Mouse (Mus musculus): ENCODE data around the gene Olfr73. TPM values are rescaled to one million over a fixed set of nuclear protein-coding genes. Genes with fewer than 3 reads are reported as not detected.
"Not testable (repeated sequence)": the region's sequence is repeated elsewhere in the genome, so short reads cannot be mapped to it uniquely, and the experiment has no call there.

The Olfr73 gene
- polyA plus RNA-seq (2015; fragmentation: Nextera tagmentation; extraction: Ambion mirVana) = not detected in 2 replicates

DNA sequence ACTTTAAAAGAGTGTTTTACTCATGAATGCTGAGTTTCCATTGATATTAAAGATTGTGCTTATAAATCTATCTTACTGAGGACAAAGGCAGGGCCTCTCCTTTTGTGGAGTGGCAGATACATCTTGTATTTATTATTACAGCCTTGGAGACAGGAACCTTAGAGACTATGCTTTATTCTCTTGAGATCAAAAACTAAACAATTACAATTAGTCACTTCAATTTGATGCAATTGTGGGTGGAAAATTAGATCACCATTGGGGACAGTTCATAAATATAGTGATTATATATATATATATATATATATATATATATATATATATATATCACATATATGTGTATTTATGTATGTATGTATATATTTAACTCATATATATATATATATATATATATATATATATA, at the start of gene Olfr73:
Olfr73 (minus strand) TSS at position 101 of the 400 bp plus-strand sequence.
- Histone ChIP-seq H3K4me1 (replicated peaks) (no peaks in the 10 kb centered on the region), H3K4me2 (no peak within 1 kb of the TSS), H3K4me3 (no peak within 1 kb of the TSS), H3K27ac (replicated peaks) (no peak within 1 kb of the TSS), H3K27me3 (no peaks in the 10 kb centered on the region), H3K9me3 (no peaks in the 10 kb centered on the region), H3K9ac (no peak within 1 kb of the TSS), H3K36me3 (no peaks in the 10 kb centered on the region)
- ATAC-seq (ENCODE audit: low FRiP score, low read depth) = no peak

DNA sequence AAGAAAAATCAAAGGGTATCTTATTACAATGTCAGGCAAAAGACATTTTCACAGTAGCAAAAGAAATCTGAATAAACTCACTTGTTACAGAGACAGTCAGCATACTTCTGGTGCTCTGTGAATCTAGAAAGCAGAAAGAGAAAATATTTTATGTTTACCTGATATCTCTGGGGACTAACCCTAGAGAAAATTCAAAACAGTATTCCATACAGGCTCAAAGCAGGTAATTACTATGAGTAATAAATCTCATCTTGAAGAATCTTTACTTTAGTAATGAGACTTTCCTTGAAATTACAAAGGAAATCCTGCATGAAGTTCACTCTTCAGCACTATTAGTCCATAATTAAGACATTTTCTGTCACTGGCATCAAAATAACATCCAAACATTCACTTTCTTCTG, 34.2 kb upstream of the Olfr73 start, which contains the start of gene Olfr1163:
Olfr1163 (minus strand) TSS at position 101 of the 400 bp plus-strand sequence.
- ATAC-seq (ENCODE audit: low FRiP score, low read depth) = no peak
- no peaks in the 10 kb centered on the region for H3K4me1 ChIP-seq (replicated peaks)
- no peak within 1 kb of the TSS for H3K4me2 ChIP-seq
- no peaks in the 10 kb centered on the region for H3K27me3 ChIP-seq
- H3K27ac ChIP-seq (replicated peaks) = no peak within 1 kb of the TSS
- no peak within 1 kb of the TSS for H3K9ac ChIP-seq
- H3K9me3 ChIP-seq = no peaks in the 10 kb centered on the region
- no peaks in the 10 kb centered on the region for H3K36me3 ChIP-seq
- H3K4me3 ChIP-seq = no peak within 1 kb of the TSS

DNA sequence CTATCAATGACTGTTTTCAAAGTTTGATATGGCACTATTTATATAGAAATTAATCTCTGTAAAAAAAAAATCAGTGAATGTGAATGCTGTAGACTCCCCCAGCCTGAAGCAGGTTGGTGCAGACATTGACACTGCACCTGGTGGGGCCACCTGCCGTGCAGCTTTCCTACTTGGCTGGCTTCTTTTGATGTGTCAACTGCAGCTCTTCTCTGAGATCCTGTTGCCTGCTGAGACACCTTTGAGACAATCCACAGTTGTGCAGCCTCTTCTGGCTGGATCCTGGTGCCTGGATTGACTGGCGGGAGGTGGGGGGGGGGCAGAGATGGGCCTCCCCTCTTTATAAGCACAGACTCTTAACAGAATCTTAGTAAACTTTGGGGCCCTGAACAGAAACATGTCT, 26.1 kb upstream of the Olfr73 start:
- no peaks in the 10 kb centered on the region for H3K4me1 ChIP-seq (replicated peaks)
- H3K27ac ChIP-seq (replicated peaks) = no peak overlapping the region
- H3K27me3 ChIP-seq = no peaks in the 10 kb centered on the region
- H3K4me3 ChIP-seq = no peak overlapping the region
- H3K9ac ChIP-seq = no peak overlapping the region
- no peak overlapping the region for H3K4me2 ChIP-seq
- no peaks in the 10 kb centered on the region for H3K36me3 ChIP-seq
- no peak for ATAC-seq (ENCODE audit: low FRiP score, low read depth)
- WGBS = 76% methylated on average over 2 of the region's 2 CpGs
- no peaks in the 10 kb centered on the region for H3K9me3 ChIP-seq

GRCm38 (mm10) chr2:88051029-88051428, 13.5 kb upstream of the Olfr73 start, which contains the start of gene Olfr1162:
Gene Olfr1162, minus strand, starts transcription at chr2:88051129.
- no peaks in the 10 kb centered on the region for H3K9me3 ChIP-seq
- 82% methylated on average over 1 of the region's 1 CpGs for WGBS
- no peak within 1 kb of the TSS for H3K4me3 ChIP-seq
- H3K27ac ChIP-seq (replicated peaks) = no peak within 1 kb of the TSS
- no peaks in the 10 kb centered on the region for H3K36me3 ChIP-seq
- no peak within 1 kb of the TSS for H3K9ac ChIP-seq
- H3K4me1 ChIP-seq (replicated peaks) = no peaks in the 10 kb centered on the region
- H3K27me3 ChIP-seq = no peaks in the 10 kb centered on the region
- no peak within 1 kb of the TSS for H3K4me2 ChIP-seq
- no peak for ATAC-seq (ENCODE audit: low FRiP score, low read depth)

DNA sequence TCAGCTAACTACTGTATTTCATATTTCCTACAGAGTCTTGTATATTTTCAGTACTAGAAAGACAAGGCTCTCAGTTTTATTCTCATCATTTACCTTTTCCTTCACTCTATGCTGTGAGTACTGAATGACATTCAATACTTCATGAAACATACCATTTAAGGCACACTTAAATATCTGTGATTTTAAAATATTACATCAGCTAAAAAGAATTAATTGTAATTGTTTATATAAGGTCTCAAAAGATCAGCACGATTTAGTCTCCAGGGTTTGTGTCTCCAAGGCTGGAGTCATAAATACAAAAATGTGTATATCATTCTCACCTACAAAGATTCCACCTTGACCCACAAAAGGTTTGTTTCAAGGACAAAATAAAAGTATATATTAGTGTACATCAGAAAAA, 15.0 kb downstream of the Olfr73 start, which contains the start of gene Olfr1161:
Olfr1161 (plus strand) TSS at position 301 of the 400 bp plus-strand sequence.
- H3K27me3 ChIP-seq; ATAC-seq (ENCODE audit: low FRiP score, low read depth); H3K9me3 ChIP-seq; H3K9ac ChIP-seq; H3K36me3 ChIP-seq; H3K4me3 ChIP-seq; H3K4me1 ChIP-seq (replicated peaks); H3K4me2 ChIP-seq; H3K27ac ChIP-seq (replicated peaks): not testable (repeated sequence)
- WGBS = 89% methylated on average over 1 of the region's 1 CpGs

GRCm38 (mm10) chr2:88007515-88008318, 29.8 kb downstream of the Olfr73 start, which contains the start of gene Olfr1160:
Gene Olfr1160, minus strand, starts transcription at chr2:88008268.
- H3K36me3 ChIP-seq = no peaks in the 10 kb centered on the region
- no peak within 1 kb of the TSS for H3K4me2 ChIP-seq
- no peak within 1 kb of the TSS for H3K4me3 ChIP-seq
- no peak within 1 kb of the TSS for H3K27ac ChIP-seq (replicated peaks)
- H3K9ac ChIP-seq = no peak within 1 kb of the TSS
- ATAC-seq (ENCODE audit: low FRiP score, low read depth) = no peak
- H3K9me3 ChIP-seq = no peaks in the 10 kb centered on the region
- no peaks in the 10 kb centered on the region for H3K27me3 ChIP-seq
- no peaks in the 10 kb centered on the region for H3K4me1 ChIP-seq (replicated peaks)

DNA sequence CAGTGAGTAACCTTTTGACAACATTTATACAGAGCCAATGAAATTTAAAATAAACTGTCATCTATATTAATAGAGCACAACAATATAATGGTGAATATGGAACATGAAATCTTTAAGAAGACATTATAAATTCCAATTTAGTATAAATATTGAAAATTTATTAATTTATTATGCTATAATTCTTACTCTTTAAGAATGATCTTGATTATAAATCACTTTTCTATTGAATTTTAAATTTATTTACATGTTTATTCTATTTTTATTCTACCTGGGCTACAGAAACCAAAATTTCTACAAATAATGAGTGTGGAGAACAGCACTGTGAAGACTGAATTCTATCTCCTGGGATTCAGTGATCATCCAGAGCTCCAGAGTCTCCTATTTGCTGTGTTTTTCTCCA, 47.7 kb downstream of the Olfr73 start, which contains the start of gene Olfr1158:
Olfr1158 (plus strand) TSS at position 301 of the 400 bp plus-strand sequence.
- H3K27me3 ChIP-seq = no peaks in the 10 kb centered on the region
- H3K4me3 ChIP-seq = no peak within 1 kb of the TSS
- no peak for ATAC-seq (ENCODE audit: low FRiP score, low read depth)
- no peak within 1 kb of the TSS for H3K9ac ChIP-seq
- no peaks in the 10 kb centered on the region for H3K9me3 ChIP-seq
- H3K27ac ChIP-seq (replicated peaks) = no peak within 1 kb of the TSS
- no peaks in the 10 kb centered on the region for H3K4me1 ChIP-seq (replicated peaks)
- H3K36me3 ChIP-seq = no peaks in the 10 kb centered on the region
- H3K4me2 ChIP-seq = no peak within 1 kb of the TSS

Other genes with a start within 250 kb of the Olfr73 start
- gene Olfr1143, start 237.1 kb downstream of the Olfr73 start, polyA plus RNA-seq (2015; fragmentation: Nextera tagmentation; extraction: Ambion mirVana) = not detected in 2 replicates
- gene Olfr1145, start 227.9 kb downstream of the Olfr73 start, polyA plus RNA-seq (2015; fragmentation: Nextera tagmentation; extraction: Ambion mirVana) = not detected in 2 replicates
- not detected in 2 replicates for gene Olfr1148, start 207.2 kb downstream of the Olfr73 start, polyA plus RNA-seq (2015; fragmentation: Nextera tagmentation; extraction: Ambion mirVana)
- gene Olfr1150-ps1, start 193.7 kb downstream of the Olfr73 start, polyA plus RNA-seq (2015; fragmentation: Nextera tagmentation; extraction: Ambion mirVana) = not detected in 2 replicates
- gene Olfr1151, start 181.8 kb downstream of the Olfr73 start, polyA plus RNA-seq (2015; fragmentation: Nextera tagmentation; extraction: Ambion mirVana) = not detected in 2 replicates
- gene Olfr1152, start 171.2 kb downstream of the Olfr73 start, polyA plus RNA-seq (2015; fragmentation: Nextera tagmentation; extraction: Ambion mirVana) = not detected in 2 replicates
- gene Olfr1153, start 142.7 kb downstream of the Olfr73 start, polyA plus RNA-seq (2015; fragmentation: Nextera tagmentation; extraction: Ambion mirVana) = 0.09 TPM in 1 of 2 replicates, not detected in the other
- gene Olfr1154, start 132.5 kb downstream of the Olfr73 start, polyA plus RNA-seq (2015; fragmentation: Nextera tagmentation; extraction: Ambion mirVana) = not detected in 2 replicates
- gene Olfr1155, start 92.6 kb downstream of the Olfr73 start, polyA plus RNA-seq (2015; fragmentation: Nextera tagmentation; extraction: Ambion mirVana) = not detected in 2 replicates
- gene Olfr1156, start 84.6 kb downstream of the Olfr73 start, polyA plus RNA-seq (2015; fragmentation: Nextera tagmentation; extraction: Ambion mirVana) = not detected in 2 replicates
- gene Olfr1157, start 69.4 kb downstream of the Olfr73 start, polyA plus RNA-seq (2015; fragmentation: Nextera tagmentation; extraction: Ambion mirVana) = not detected in 2 replicates
- gene Olfr74, start 63.0 kb downstream of the Olfr73 start, polyA plus RNA-seq (2015; fragmentation: Nextera tagmentation; extraction: Ambion mirVana) = not detected in 2 replicates
- not detected in 2 replicates for gene Olfr1158, start 47.6 kb downstream of the Olfr73 start, polyA plus RNA-seq (2015; fragmentation: Nextera tagmentation; extraction: Ambion mirVana)
- not detected in 2 replicates for gene Olfr1160, start 29.4 kb downstream of the Olfr73 start, polyA plus RNA-seq (2015; fragmentation: Nextera tagmentation; extraction: Ambion mirVana)
- not detected in 2 replicates for gene Olfr1161, start 14.9 kb downstream of the Olfr73 start, polyA plus RNA-seq (2015; fragmentation: Nextera tagmentation; extraction: Ambion mirVana)
- gene Olfr1162, start 13.4 kb upstream of the Olfr73 start, polyA plus RNA-seq (2015; fragmentation: Nextera tagmentation; extraction: Ambion mirVana) = not detected in 2 replicates
- gene Olfr1163, start 34.1 kb upstream of the Olfr73 start, polyA plus RNA-seq (2015; fragmentation: Nextera tagmentation; extraction: Ambion mirVana) = not detected in 2 replicates
- not detected in 2 replicates for gene Olfr1164, start 56.3 kb upstream of the Olfr73 start, polyA plus RNA-seq (2015; fragmentation: Nextera tagmentation; extraction: Ambion mirVana)
- not detected in 2 replicates for gene Olfr1166, start 90.6 kb upstream of the Olfr73 start, polyA plus RNA-seq (2015; fragmentation: Nextera tagmentation; extraction: Ambion mirVana)
- not detected in 2 replicates for gene Olfr1167, start 117.5 kb upstream of the Olfr73 start, polyA plus RNA-seq (2015; fragmentation: Nextera tagmentation; extraction: Ambion mirVana)
- not detected in 2 replicates for gene Olfr1168, start 144.2 kb upstream of the Olfr73 start, polyA plus RNA-seq (2015; fragmentation: Nextera tagmentation; extraction: Ambion mirVana)
- not detected in 2 replicates for gene Olfr1170, start 190.6 kb upstream of the Olfr73 start, polyA plus RNA-seq (2015; fragmentation: Nextera tagmentation; extraction: Ambion mirVana)
- not detected in 2 replicates for gene Olfr1173, start 242.2 kb upstream of the Olfr73 start, polyA plus RNA-seq (2015; fragmentation: Nextera tagmentation; extraction: Ambion mirVana)